ENCODE assay signal across 28 mouse cellular contexts in the genomic region with DNA sequence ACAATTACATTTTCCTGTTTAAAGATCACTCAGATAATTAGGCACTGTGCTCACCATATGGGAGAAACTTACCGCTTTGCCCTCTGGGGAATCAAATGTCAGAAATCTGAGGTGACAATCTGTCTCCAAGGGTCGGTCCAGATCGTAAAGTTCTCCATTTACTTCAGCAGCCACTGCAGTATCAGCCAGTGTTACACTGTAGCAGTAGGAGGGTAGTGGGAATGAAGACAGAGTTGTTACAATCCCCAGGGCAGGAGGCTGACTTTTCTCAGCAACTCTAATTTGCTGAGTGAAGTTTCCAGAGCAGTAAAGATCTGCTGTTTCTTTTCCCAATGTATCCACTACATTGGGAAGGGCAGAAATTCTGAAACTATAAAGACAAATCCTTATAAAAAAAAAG. TPM values are rescaled to one million over a fixed set of nuclear protein-coding genes. Genes with fewer than 3 reads are reported as not detected.
"Had no signal": no experiment of that assay in that cellular context is flagged by ENCODE, and none has a peak within 500 bp of the region (broad histone marks: within the 10 kb centered on the region; RNA-seq: fewer than 3 reads in every experiment).

No protein-coding gene starts in this region.

- ATAC-seq: forebrain, embryonic 13.5 days; forebrain, embryonic 14.5 days; forebrain, embryonic 15.5 days; forebrain, embryonic 16.5 days; forebrain, postnatal 0 days had no signal

- H3K27me3 ChIP-seq: embryonic facial prominence, embryonic 12.5 days; embryonic facial prominence, embryonic 13.5 days; embryonic facial prominence, embryonic 15.5 days; forebrain, embryonic 12.5 days; forebrain, embryonic 13.5 days; forebrain, embryonic 15.5 days had no signal

- H3K4me2 ChIP-seq: forebrain, embryonic 15.5 days had no signal

- H3K9me3 ChIP-seq: embryonic facial prominence, embryonic 10.5 days; embryonic facial prominence, embryonic 12.5 days; embryonic facial prominence, embryonic 13.5 days; embryonic facial prominence, embryonic 15.5 days; forebrain, embryonic 10.5 days; forebrain, embryonic 12.5 days; forebrain, embryonic 13.5 days; forebrain, embryonic 15.5 days had no signal

- H3K9ac ChIP-seq: embryonic facial prominence, embryonic 12.5 days; embryonic facial prominence, embryonic 13.5 days; embryonic facial prominence, embryonic 15.5 days; forebrain, embryonic 12.5 days; forebrain, embryonic 13.5 days; forebrain, embryonic 15.5 days; forebrain, postnatal 0 days had no signal

- DNase-seq: cerebellum, adult 18-20 months; cerebellum, adult 2 months; cerebellum, adult 8-10 months; cerebellum, adult 9-10 months; cerebellum, adult 9-11 months; cerebellum, postnatal 10 days; cerebellum, postnatal 14 days; cerebellum, postnatal 25 days; cerebellum, postnatal 36 days; embryo, embryonic 11 days; forebrain, postnatal 0 days; gastrocnemius, adult 2 months; gastrocnemius, postnatal 10 days; gastrocnemius, postnatal 14 days; gastrocnemius, postnatal 25 days; gastrocnemius, postnatal 36 days; heart, adult 18-20 months had no signal

- H3K4me3 ChIP-seq: embryonic facial prominence, embryonic 12.5 days; embryonic facial prominence, embryonic 15.5 days; forebrain, embryonic 12.5 days; forebrain, embryonic 15.5 days; gastrocnemius, adult 2 months had no signal

- H3K27ac ChIP-seq: embryonic facial prominence, embryonic 10.5 days; embryonic facial prominence, embryonic 12.5 days; embryonic facial prominence, embryonic 13.5 days; embryonic facial prominence, embryonic 15.5 days; forebrain, embryonic 10.5 days; forebrain, embryonic 12.5 days; forebrain, embryonic 13.5 days; forebrain, embryonic 15.5 days; gastrocnemius, adult 2 months had no signal

RNA-seq across cellular contexts. Expression of gene Ecm1, which starts 13.6 kb away (rescaled TPM):
- total RNA-seq: common myeloid progenitor, adult 5-6 weeks had no signal
